Mouse (Mus musculus) midbrain, embryonic 10.5 days (tissue): ENCODE measurements at regions not wholly inside any gene's neighbourhood (a gene's known extent, or its start where the extent isn't known, plus 50 kb on each side); places are given as distances from the start of the nearest gene placed in this dataset.

ENCODE experiments used
- DNase-seq: peaks from one replicate; pipeline ENCODE4 v3.0.0-alpha.2; 2017; ENCODE audit warnings: low spot score
- H3K27ac ChIP-seq: fragments of 300-500 bp; sonication (generic); replicated peaks from 2 replicates; pipeline ENCODE4 v1.5.1; 2016; ENCODE audit warnings: mild to moderate bottlenecking
- H3K27me3 ChIP-seq: fragments of 300-500 bp; sonication (generic); 2 replicates; pipeline ENCODE4 v1.6.1; 2016; ENCODE audit warnings: low read depth, mild to moderate bottlenecking; ENCODE audit not compliant: poor library complexity, severe bottlenecking
- H3K36me3 ChIP-seq: fragments of 300-500 bp; sonication (generic); 2 replicates; pipeline ENCODE4 v1.6.1; 2016; ENCODE audit warnings: mild to moderate bottlenecking, moderate library complexity
- H3K4me1 ChIP-seq: fragments of 300-500 bp; sonication (generic); 2 replicates; pipeline ENCODE4 v1.6.1; 2016
- H3K4me3 ChIP-seq: fragments of 300-500 bp; sonication (generic); 2 replicates; pipeline ENCODE4 v1.5.1; 2016; ENCODE audit warnings: mild to moderate bottlenecking, moderate library complexity
- H3K9me3 ChIP-seq: fragments of 300-500 bp; sonication (generic); replicated peaks from 2 replicates; pipeline ENCODE4 v1.6.1; 2016; ENCODE audit warnings: mild to moderate bottlenecking
- WGBS: fragments of 180-500 bp; shearing (Covaris S2); methylation state at CpG from one replicate; pipeline ENCODE4 v1.1.7; 2016; 5-methylcytosine and 5-hydroxymethylcytosine counted together

- 79% methylated on average over 4 of the region's 4 CpGs for WGBS
- no peaks in the 10 kb centered on the region for H3K27me3 ChIP-seq
- H3K36me3 ChIP-seq, result no peaks in the 10 kb centered on the region
- H3K4me3 ChIP-seq, result no peak overlapping the region
- no peak for DNase-seq
- H3K27ac ChIP-seq, result no peak overlapping the region
- H3K4me1 ChIP-seq, result peaks cover 16% of the 10 kb centered on the region; the same call in 1 of the 2 replicates
- no peaks in the 10 kb centered on the region for H3K9me3 ChIP-seq
Observed at GRCm38 (mm10) chr15:72331262-72331661, 1503.1 kb upstream of the Gm6569 start.

DNA sequence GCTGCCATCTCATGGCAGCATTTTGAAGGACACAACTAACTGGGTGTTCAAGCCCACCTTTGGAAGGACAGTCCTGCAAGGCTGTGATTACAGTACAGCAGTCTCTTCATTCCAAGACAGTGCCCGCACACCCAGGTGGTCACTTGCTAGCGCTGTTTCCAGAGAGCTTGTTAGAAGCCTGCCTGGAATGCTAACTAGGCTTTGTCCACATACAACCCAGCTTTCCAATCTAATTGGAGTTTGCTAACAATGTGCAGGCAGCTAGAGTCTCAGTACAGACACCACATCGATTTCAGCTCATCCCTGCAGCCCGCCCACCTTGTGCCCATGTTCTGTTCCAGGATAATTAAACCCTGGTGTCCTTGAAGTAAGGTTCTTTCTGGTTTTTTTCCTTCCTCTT, 1499.9 kb upstream of the Gm6569 start:
- Histone ChIP-seq H3K27ac (no peak overlapping the region), H3K4me3 (no peak overlapping the region), H3K9me3 (no peaks in the 10 kb centered on the region), H3K4me1 (peaks cover 16% of the 10 kb centered on the region; the same call in 1 of the 2 replicates), H3K27me3 (no peaks in the 10 kb centered on the region), H3K36me3 (no peaks in the 10 kb centered on the region)
- DNase-seq, result no peak
- 69% methylated on average over 4 of the region's 4 CpGs for WGBS

DNA sequence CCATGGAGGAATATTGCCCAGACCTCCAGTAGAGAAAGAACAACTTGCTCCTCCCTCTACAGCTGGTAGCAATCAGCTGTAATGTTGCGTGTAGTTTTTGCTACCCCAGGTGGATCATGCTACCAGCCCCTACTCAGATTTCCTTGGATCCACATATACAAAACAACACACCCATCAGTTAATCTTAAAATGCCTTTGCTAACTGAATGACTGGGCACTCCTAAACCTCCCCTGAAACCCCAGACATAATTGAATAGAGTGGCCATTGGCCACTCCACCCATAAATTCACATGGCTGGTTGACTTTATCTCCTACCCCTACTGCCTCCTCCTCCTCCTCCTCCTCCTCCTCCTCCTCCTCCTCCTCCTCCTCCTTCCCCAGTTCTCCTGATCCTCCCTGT, 1494.7 kb upstream of the Gm6569 start:
- Histone ChIP-seq H3K9me3 (no peaks in the 10 kb centered on the region), H3K4me3 (no peak overlapping the region), H3K36me3 (no peaks in the 10 kb centered on the region), H3K27me3 (no peaks in the 10 kb centered on the region), H3K4me1 (peaks cover 11% of the 10 kb centered on the region), H3K27ac (no peak overlapping the region)
- DNase-seq, result no peak
- WGBS, result 87% methylated on average over 1 of the region's 1 CpGs

DNA sequence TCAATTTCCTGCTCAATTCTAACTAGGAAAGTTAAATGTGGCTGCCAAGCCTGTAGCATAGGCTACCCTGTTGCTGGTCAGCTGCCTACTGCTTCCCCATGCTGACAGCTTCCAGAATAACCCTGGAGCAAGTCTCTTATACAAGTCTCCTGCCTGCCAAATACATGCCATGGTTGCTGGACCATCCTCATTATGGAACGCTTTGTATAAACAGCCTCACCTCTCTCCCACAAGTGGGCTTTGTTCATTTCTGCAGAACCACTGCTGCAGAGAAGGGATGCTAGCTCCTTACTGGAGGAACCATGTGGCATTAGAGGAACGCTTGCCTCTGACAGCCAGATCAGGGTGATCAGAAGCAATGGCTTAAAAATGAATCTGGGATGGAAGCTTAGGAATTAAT, 1492.4 kb upstream of the Gm6569 start:
- Histone ChIP-seq H3K9me3 (no peaks in the 10 kb centered on the region), H3K4me3 (no peak overlapping the region), H3K4me1 (peaks cover 7% of the 10 kb centered on the region), H3K27ac (no peak overlapping the region), H3K27me3 (no peaks in the 10 kb centered on the region), H3K36me3 (no peaks in the 10 kb centered on the region)
- 92% methylated on average over 2 of the region's 2 CpGs for WGBS
- DNase-seq, result no peak

GRCm38 (mm10) chr15:72342504-72342903, 1491.9 kb upstream of the Gm6569 start:
- Histone ChIP-seq H3K9me3 (no peaks in the 10 kb centered on the region), H3K27ac (no peak overlapping the region), H3K4me3 (no peak overlapping the region), H3K4me1 (peaks cover 7% of the 10 kb centered on the region), H3K27me3 (no peaks in the 10 kb centered on the region), H3K36me3 (no peaks in the 10 kb centered on the region)
- WGBS, result 83% methylated on average over 4 of the region's 4 CpGs
- no peak for DNase-seq

GRCm38 (mm10) chr15:72343794-72344193, 1490.6 kb upstream of the Gm6569 start:
- no peak overlapping the region for H3K27ac ChIP-seq
- H3K9me3 ChIP-seq, result no peaks in the 10 kb centered on the region
- no peak overlapping the region for H3K4me3 ChIP-seq
- no peaks in the 10 kb centered on the region for H3K36me3 ChIP-seq
- H3K4me1 ChIP-seq, result peaks cover 7% of the 10 kb centered on the region
- no peak for DNase-seq
- no peaks in the 10 kb centered on the region for H3K27me3 ChIP-seq

- no peak overlapping the region for H3K27ac ChIP-seq
- DNase-seq, result no peak
- peaks cover 3% of the 10 kb centered on the region; the same call in 1 of the 2 replicates for H3K4me1 ChIP-seq
- no peaks in the 10 kb centered on the region for H3K36me3 ChIP-seq
- H3K9me3 ChIP-seq, result no peaks in the 10 kb centered on the region
- no peak overlapping the region for H3K4me3 ChIP-seq
- 85% methylated on average over 4 of the region's 4 CpGs for WGBS
- H3K27me3 ChIP-seq, result no peaks in the 10 kb centered on the region
Observed at GRCm38 (mm10) chr15:72353371-72353770, 1481.0 kb upstream of the Gm6569 start.

DNA sequence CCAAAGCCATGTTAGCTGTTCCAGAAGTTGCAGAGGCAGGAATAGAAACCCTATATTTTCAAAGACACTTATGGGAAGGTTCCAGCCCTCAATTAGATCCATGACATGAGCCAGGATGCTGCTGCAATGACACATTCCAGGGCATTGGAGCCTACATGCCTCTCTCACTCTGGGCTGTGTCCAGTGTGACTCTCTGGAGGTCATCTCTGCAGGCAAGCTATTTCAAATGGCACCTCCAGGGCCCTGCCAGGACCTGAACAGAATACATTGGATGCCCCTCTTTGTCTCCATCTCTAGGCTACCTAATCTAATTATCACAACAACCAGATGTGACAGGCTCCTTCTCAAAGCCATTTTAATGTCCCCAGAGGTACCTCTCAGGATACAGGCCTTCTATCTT, 1478.7 kb upstream of the Gm6569 start:
- no peak overlapping the region for H3K4me3 ChIP-seq
- H3K27me3 ChIP-seq, result no peaks in the 10 kb centered on the region
- H3K27ac ChIP-seq, result no peak overlapping the region
- peaks cover 6% of the 10 kb centered on the region for H3K4me1 ChIP-seq
- H3K9me3 ChIP-seq, result no peaks in the 10 kb centered on the region
- H3K36me3 ChIP-seq, result no peaks in the 10 kb centered on the region
- no peak for DNase-seq

DNA sequence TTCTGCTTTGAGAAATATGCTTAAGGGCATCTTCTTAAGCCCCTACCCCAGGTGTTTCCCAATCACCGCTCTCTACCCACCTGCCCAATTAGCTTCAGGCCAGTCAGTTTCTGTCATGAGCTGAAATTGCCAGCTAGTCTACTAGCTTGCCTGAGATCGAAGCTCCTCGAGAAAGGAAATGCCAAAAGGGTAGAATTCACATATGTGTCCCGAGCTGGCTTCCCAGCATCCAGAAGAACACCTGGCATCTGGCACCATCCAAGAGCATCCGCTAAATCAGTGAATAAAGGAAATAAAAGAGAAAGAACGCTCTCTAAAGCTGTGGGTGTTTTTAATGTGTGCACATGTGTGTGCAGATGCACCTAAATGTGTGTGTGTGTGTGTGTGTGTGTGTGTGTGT, 1474.7 kb upstream of the Gm6569 start:
- Histone ChIP-seq H3K27me3 (no peaks in the 10 kb centered on the region), H3K27ac (no peak overlapping the region), H3K36me3 (no peaks in the 10 kb centered on the region), H3K9me3 (no peaks in the 10 kb centered on the region), H3K4me3 (no peak overlapping the region), H3K4me1 (peaks cover 13% of the 10 kb centered on the region)
- DNase-seq, result no peak
- WGBS, result 89% methylated on average over 6 of the region's 6 CpGs

GRCm38 (mm10) chr15:72360049-72360448, 1474.3 kb upstream of the Gm6569 start:
- Histone ChIP-seq H3K27ac (no peak overlapping the region), H3K9me3 (no peaks in the 10 kb centered on the region), H3K4me3 (no peak overlapping the region), H3K36me3 (no peaks in the 10 kb centered on the region), H3K27me3 (no peaks in the 10 kb centered on the region), H3K4me1 (peaks cover 13% of the 10 kb centered on the region)
- no peak for DNase-seq
- WGBS, result 68% methylated on average over 3 of the region's 3 CpGs

- no peaks in the 10 kb centered on the region for H3K27me3 ChIP-seq
- no peak overlapping the region for H3K4me3 ChIP-seq
- peak overlapping the region; percentile 7; the same call in 1 of the 2 replicates for H3K27ac ChIP-seq
- WGBS, result 97% methylated on average over 4 of the region's 4 CpGs
- no peaks in the 10 kb centered on the region for H3K9me3 ChIP-seq
- no peak for DNase-seq
- peaks cover 13% of the 10 kb centered on the region for H3K4me1 ChIP-seq
- no peaks in the 10 kb centered on the region for H3K36me3 ChIP-seq
Observed at GRCm38 (mm10) chr15:72360463-72361030, 1473.8 kb upstream of the Gm6569 start.

- H3K27ac ChIP-seq, result no peak overlapping the region
- H3K4me3 ChIP-seq, result no peak overlapping the region
- H3K4me1 ChIP-seq, result no peaks in the 10 kb centered on the region
- no peaks in the 10 kb centered on the region for H3K9me3 ChIP-seq
- WGBS, result 91% methylated on average over 4 of the region's 4 CpGs
- H3K36me3 ChIP-seq, result no peaks in the 10 kb centered on the region
- no peak for DNase-seq
- no peaks in the 10 kb centered on the region for H3K27me3 ChIP-seq
Observed at GRCm38 (mm10) chr15:72373041-72373440, 1461.3 kb upstream of the Gm6569 start.

DNA sequence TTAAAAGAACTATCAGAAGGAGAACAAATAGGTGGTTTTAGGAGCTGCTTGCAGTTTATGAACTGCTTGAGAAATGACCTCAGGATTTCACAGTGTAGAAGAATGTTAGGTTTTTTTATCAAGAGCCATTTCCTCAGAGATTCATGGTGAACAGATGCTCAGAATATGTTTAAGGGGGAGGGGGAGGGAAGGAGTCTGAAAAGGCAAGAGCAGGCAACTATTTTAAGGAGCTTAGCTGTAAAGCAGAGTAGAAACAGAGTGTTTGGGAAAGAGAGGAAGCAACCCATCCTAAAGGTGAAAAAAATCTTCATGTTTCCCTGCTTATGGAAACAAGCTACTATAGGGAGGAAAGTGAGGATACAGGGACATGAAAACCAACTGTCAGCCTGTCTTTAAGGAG, 1457.2 kb upstream of the Gm6569 start:
- no peak overlapping the region for H3K27ac ChIP-seq
- no peak for DNase-seq
- H3K4me3 ChIP-seq, result no peak overlapping the region
- H3K36me3 ChIP-seq, result no peaks in the 10 kb centered on the region
- 0 out of 2 replicates have a peak, but pooled peaks cover 4% of the 10 kb centered on the region for H3K4me1 ChIP-seq
- H3K27me3 ChIP-seq, result no peaks in the 10 kb centered on the region
- H3K9me3 ChIP-seq, result no peaks in the 10 kb centered on the region

DNA sequence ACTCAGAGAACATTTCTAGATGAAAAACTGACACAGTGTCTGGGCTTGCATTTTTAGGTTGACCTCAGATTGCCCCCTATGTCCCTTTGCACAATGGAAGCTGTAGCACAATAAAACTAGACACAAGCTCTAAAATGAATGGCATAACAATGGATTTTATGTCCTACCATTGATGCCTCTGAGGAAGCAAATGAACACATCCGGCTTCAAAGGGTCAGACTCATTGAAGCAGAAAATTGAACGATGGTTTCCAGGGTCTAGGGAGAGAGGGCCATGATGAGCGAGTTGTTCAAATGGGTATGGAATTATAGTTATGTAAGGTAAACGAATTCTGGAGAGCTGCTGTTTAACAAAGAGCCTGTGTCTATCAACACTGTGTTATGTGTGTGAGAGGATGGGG, 1455.1 kb upstream of the Gm6569 start:
- 0 out of 2 replicates have a peak, but pooled peaks cover 4% of the 10 kb centered on the region for H3K4me1 ChIP-seq
- no peaks in the 10 kb centered on the region for H3K9me3 ChIP-seq
- H3K27me3 ChIP-seq, result no peaks in the 10 kb centered on the region
- no peak for DNase-seq
- no peak overlapping the region for H3K4me3 ChIP-seq
- no peaks in the 10 kb centered on the region for H3K36me3 ChIP-seq
- no peak overlapping the region for H3K27ac ChIP-seq
- 39% methylated on average over 4 of the region's 4 CpGs for WGBS
